Comparison of ENCODE assay signal across 8 mouse cellular contexts in the genomic region with DNA sequence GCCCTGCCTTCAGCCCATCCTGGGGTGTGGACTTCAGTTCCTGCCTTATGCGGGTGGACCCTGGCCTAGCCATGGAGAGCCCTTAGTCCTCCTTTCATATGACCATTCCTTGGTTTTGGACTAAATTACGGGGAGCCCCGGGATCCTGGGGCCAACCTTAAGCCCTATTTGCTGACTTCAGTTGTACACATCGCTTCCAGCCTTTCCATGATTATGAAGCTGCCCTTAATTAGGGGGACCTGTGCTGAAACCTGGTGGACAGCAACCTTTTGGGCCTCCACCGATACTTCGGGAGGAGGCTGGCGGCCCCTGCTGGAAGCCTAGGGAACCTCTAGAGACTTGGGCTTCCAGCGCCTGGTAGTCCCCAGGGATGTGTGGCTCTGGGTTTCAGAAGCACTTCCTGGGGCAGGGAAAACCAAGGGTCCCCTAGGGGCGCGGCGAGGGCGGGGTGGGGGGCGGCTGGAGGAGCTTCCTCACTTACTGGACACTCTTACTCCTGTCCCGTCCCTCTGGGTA. TPM values are rescaled to one million over a fixed set of nuclear protein-coding genes. Genes with fewer than 3 reads are reported as not detected.
DNase-seq lines count a peak whose midpoint lies in the region; ATAC-seq and TF ChIP-seq lines count a peak whose summit lies in the region.
"Had no signal": no experiment of that assay in that cellular context is flagged by ENCODE, and none has a peak within 500 bp of the region (broad histone marks: within the 10 kb centered on the region; RNA-seq: fewer than 3 reads in every experiment).

No protein-coding gene starts in this region.

- DNase-seq in 416B (ENCODE audit: low read depth) (peak; percentile 46), ES-CJ7 (ENCODE audit: low read depth, low spot score) (peak; percentile 68)
- DNase-seq in cerebellum, postnatal 25 days = peak; percentile 27 to 53
- peak; percentile 39 for DNase-seq in heart, postnatal 0 days (ENCODE audit: low spot score)
- peak; percentile 85 to 87 for DNase-seq in kidney, postnatal 4 days
- DNase-seq in lung, postnatal 14 days = peak; percentile 64

- peak; percentile 61; the same call in 1 of the 2 replicates for ATAC-seq in heart, postnatal 0 days (ENCODE audit: insufficient read depth, low read depth)

- no peak overlapping the region for H3K4me2 ChIP-seq in heart, postnatal 0 days (ENCODE audit: low read depth, low read length)

- TF ChIP-seq EP300 in heart, postnatal 0 days (IDR thresholded peaks at IDR 0.05; ENCODE audit: low read depth) = no peak

- no peak overlapping the region for H3K27ac ChIP-seq in heart, postnatal 0 days (ENCODE audit: low read depth)
- H3K27ac ChIP-seq in small intestine, adult 2 months (ENCODE audit: insufficient read depth, low read depth, low read length) = no peak overlapping the region

- no peaks in the 10 kb centered on the region for H3K4me1 ChIP-seq in heart, postnatal 0 days (ENCODE audit: control insufficient read depth, insufficient read depth)
- no peaks in the 10 kb centered on the region for H3K4me1 ChIP-seq in small intestine, adult 2 months (ENCODE audit: control insufficient read depth, insufficient read depth, insufficient read length, low read length)

- H3K9ac ChIP-seq in heart, postnatal 0 days (replicated peaks; ENCODE audit: low read depth, low read length) = no peak overlapping the region

- H3K4me3 ChIP-seq in heart, postnatal 0 days (ENCODE audit: low read depth, low read length) = no peak overlapping the region
- H3K4me3 ChIP-seq in small intestine, adult 2 months (ENCODE audit: low read depth, low read length) = no peak overlapping the region

- no peak for TF ChIP-seq POLR2A in small intestine, adult 2 months (IDR thresholded peaks at IDR 0.05; ENCODE audit: low read depth, low read length)

- peak; percentile 77 for TF ChIP-seq CTCF in heart, postnatal 0 days (IDR thresholded peaks at IDR 0.05; ENCODE audit: low read depth)
- 0 out of 2 replicates have a peak, but pooled peaks have one; percentile 29 for TF ChIP-seq CTCF in small intestine, adult 2 months (IDR thresholded peaks at IDR 0.05; ENCODE audit: extremely low read depth, insufficient read length, insufficient replicate concordance, low read depth, low read length)

- H3K27me3 ChIP-seq in heart, postnatal 0 days (ENCODE audit: control insufficient read depth, insufficient read depth, low read length) = peaks cover 59% of the 10 kb centered on the region
- H3K27me3 ChIP-seq in small intestine, adult 2 months (ENCODE audit: control insufficient read depth, insufficient read depth, low read length) = peaks cover 16% of the 10 kb centered on the region; the same call in 1 of the 2 replicates

- H3K9me3 ChIP-seq in heart, postnatal 0 days (replicated peaks; ENCODE audit: control insufficient read depth, low read length) = no peaks in the 10 kb centered on the region

- H3K36me3 ChIP-seq in heart, postnatal 0 days (replicated peaks; ENCODE audit: control insufficient read depth, insufficient read depth, low read length) = no peaks in the 10 kb centered on the region
- H3K36me3 ChIP-seq in small intestine, adult 2 months (ENCODE audit: control insufficient read depth, insufficient read depth, low read length) = no peaks in the 10 kb centered on the region

- WGBS in heart, postnatal 0 days = 7% methylated on average over 14 of the region's 14 CpGs
- WGBS in small intestine, adult 2 months = 11% methylated on average over 14 of the region's 14 CpGs

RNA-seq across cellular contexts. Expression of a gene that starts 34.8 kb away (rescaled TPM):
- 6.9 and 7.8 TPM in 2 replicates for total RNA-seq in heart, postnatal 0 days (2014; rRNA removed; ENCODE audit: low replicate concordance)
- 9.5 and 11.5 TPM in 2 replicates for polyA plus RNA-seq in heart, postnatal 0 days (2015; fragmentation: Nextera tagmentation; extraction: Ambion mirVana)
- 2.2 and 2.9 TPM in 2 replicates for polyA plus RNA-seq in small intestine, adult 2 months (2012; rRNA removed)

RNA-seq across cellular contexts. Expression of a gene that starts 42.5 kb away (rescaled TPM):
- total RNA-seq in heart, postnatal 0 days (2014; rRNA removed; ENCODE audit: low replicate concordance) = not detected in 2 replicates
- not detected in 2 replicates for polyA plus RNA-seq in heart, postnatal 0 days (2015; fragmentation: Nextera tagmentation; extraction: Ambion mirVana)
- not detected in 2 replicates for polyA plus RNA-seq in small intestine, adult 2 months (2012; rRNA removed)
- total RNA-seq: gastrocnemius, postnatal 4 days had no signal

RNA-seq across cellular contexts. Expression of a gene that starts 42.5 kb away (rescaled TPM):
- not detected in 2 replicates for total RNA-seq in heart, postnatal 0 days (2014; rRNA removed; ENCODE audit: low replicate concordance)
- not detected in 2 replicates for polyA plus RNA-seq in heart, postnatal 0 days (2015; fragmentation: Nextera tagmentation; extraction: Ambion mirVana)
- polyA plus RNA-seq in small intestine, adult 2 months (2012; rRNA removed) = not detected in 2 replicates
- total RNA-seq: gastrocnemius, postnatal 4 days had no signal

RNA-seq across cellular contexts. Expression of a gene that starts 43.7 kb away (rescaled TPM):
- total RNA-seq in heart, postnatal 0 days (2014; rRNA removed; ENCODE audit: low replicate concordance) = not detected in 2 replicates
- polyA plus RNA-seq in heart, postnatal 0 days (2015; fragmentation: Nextera tagmentation; extraction: Ambion mirVana) = not detected in 2 replicates
- polyA plus RNA-seq in small intestine, adult 2 months (2012; rRNA removed) = not detected in 2 replicates
- total RNA-seq: gastrocnemius, postnatal 4 days had no signal
